Mouse (Mus musculus): ENCODE results near the gene Fam3c. TPM values are rescaled to one million over a fixed set of nuclear protein-coding genes. Genes with fewer than 3 reads are reported as not detected.

Gene Fam3c
- polyA plus RNA-seq (2015; fragmentation: Nextera tagmentation; extraction: Ambion mirVana): 98.2 and 104 TPM in 2 replicates

GRCm38 (mm10) chr6:22356086-22356507, at the start of gene Fam3c:
Gene Fam3c (minus strand): TSS chr6:22356243.
- H3K27me3 ChIP-seq (replicated peaks; ENCODE audit: control insufficient read depth, insufficient read depth, low read length): no peaks in the 10 kb centered on the region
- H3K27ac ChIP-seq (ENCODE audit: low read depth, low read length): peak within 1 kb of the TSS; percentile 85
- no peaks in the 10 kb centered on the region for H3K9me3 ChIP-seq (ENCODE audit: control insufficient read depth, low read length)
- H3K9ac ChIP-seq (ENCODE audit: low read depth, low read length): peak within 1 kb of the TSS; percentile 92
- H3K4me2 ChIP-seq (ENCODE audit: low read length): peak within 1 kb of the TSS; percentile 69
- ATAC-seq: peak; percentile 99
- H3K4me3 ChIP-seq (ENCODE audit: low read length): peak within 1 kb of the TSS; percentile 91
- H3K4me1 ChIP-seq (ENCODE audit: control insufficient read depth, insufficient read depth, low read depth, low read length): peaks cover 12% of the 10 kb centered on the region
- WGBS: 0% methylated on average over 31 of the region's 38 CpGs
- H3K36me3 ChIP-seq (ENCODE audit: control insufficient read depth, insufficient read depth, low read length): no peaks in the 10 kb centered on the region

DNA sequence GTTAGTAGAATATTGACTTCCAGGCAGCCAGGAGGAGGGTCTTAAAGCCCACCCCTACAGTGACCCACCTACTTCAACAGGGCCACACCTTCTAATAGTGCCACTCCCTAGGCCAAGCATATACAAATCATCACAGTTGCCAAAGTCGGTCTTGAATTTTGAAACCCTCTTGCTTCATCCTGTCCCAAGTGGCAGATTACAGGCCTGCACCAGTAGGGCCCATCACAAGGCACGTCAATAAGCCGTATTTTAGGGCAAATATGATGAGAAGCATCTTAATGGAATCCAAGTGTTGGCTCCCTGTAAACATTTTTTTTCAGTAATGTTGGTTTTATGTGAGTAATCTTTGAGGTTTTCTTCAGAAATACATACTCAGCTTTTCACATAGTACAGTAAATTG, 49.0 kb upstream of the Fam3c start:
- Histone ChIP-seq H3K36me3 (ENCODE audit: control insufficient read depth, insufficient read depth, low read length) (no peaks in the 10 kb centered on the region), H3K4me1 (ENCODE audit: control insufficient read depth, insufficient read depth, low read depth, low read length) (no peaks in the 10 kb centered on the region), H3K27ac (ENCODE audit: low read depth, low read length) (no peak overlapping the region), H3K9me3 (ENCODE audit: control insufficient read depth, low read length) (no peaks in the 10 kb centered on the region), H3K4me3 (ENCODE audit: low read length) (no peak overlapping the region), H3K4me2 (ENCODE audit: low read length) (no peak overlapping the region), H3K27me3 (replicated peaks; ENCODE audit: control insufficient read depth, insufficient read depth, low read length) (no peaks in the 10 kb centered on the region), H3K9ac (ENCODE audit: low read depth, low read length) (no peak overlapping the region)
- WGBS: 90% methylated on average over 3 of the region's 3 CpGs
- no peak for ATAC-seq

GRCm38 (mm10) chr6:22403736-22404135, 47.7 kb upstream of the Fam3c start:
- Histone ChIP-seq H3K36me3 (ENCODE audit: control insufficient read depth, insufficient read depth, low read length) (no peaks in the 10 kb centered on the region), H3K4me1 (ENCODE audit: control insufficient read depth, insufficient read depth, low read depth, low read length) (no peaks in the 10 kb centered on the region), H3K9ac (ENCODE audit: low read depth, low read length) (no peak overlapping the region), H3K9me3 (ENCODE audit: control insufficient read depth, low read length) (no peaks in the 10 kb centered on the region), H3K4me2 (ENCODE audit: low read length) (no peak overlapping the region), H3K27ac (ENCODE audit: low read depth, low read length) (no peak overlapping the region), H3K4me3 (ENCODE audit: low read length) (no peak overlapping the region), H3K27me3 (replicated peaks; ENCODE audit: control insufficient read depth, insufficient read depth, low read length) (no peaks in the 10 kb centered on the region)
- ATAC-seq: peak; percentile 56; the same call in 1 of the 2 replicates
- 64% methylated on average over 5 of the region's 5 CpGs for WGBS

DNA sequence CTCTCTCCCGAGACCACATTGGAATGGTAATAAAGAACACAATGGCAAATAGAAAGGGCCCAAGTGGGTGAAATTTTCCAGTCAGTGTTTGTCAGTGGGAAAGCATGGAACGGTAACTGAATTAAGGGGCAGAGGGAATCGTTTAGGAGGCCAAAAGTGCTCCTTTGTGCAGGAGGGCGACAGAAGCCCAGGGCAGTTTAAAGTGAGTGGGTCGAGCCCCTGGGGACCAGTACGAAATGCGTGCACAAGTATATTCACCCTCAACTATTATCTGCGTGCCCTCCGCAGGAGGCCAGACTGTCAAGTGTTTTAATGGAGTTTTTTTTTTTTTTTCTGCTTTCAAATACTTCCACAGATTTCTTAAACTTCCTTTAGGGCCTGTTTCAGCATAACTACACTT, 47.3 kb upstream of the Fam3c start:
- WGBS: 34% methylated on average over 9 of the region's 9 CpGs
- no peak overlapping the region for H3K9ac ChIP-seq (ENCODE audit: low read depth, low read length)
- no peaks in the 10 kb centered on the region for H3K9me3 ChIP-seq (ENCODE audit: control insufficient read depth, low read length)
- no peak for ATAC-seq
- no peak overlapping the region for H3K4me3 ChIP-seq (ENCODE audit: low read length)
- no peak overlapping the region for H3K4me2 ChIP-seq (ENCODE audit: low read length)
- H3K36me3 ChIP-seq (ENCODE audit: control insufficient read depth, insufficient read depth, low read length): no peaks in the 10 kb centered on the region
- no peaks in the 10 kb centered on the region for H3K27me3 ChIP-seq (replicated peaks; ENCODE audit: control insufficient read depth, insufficient read depth, low read length)
- H3K4me1 ChIP-seq (ENCODE audit: control insufficient read depth, insufficient read depth, low read depth, low read length): no peaks in the 10 kb centered on the region
- no peak overlapping the region for H3K27ac ChIP-seq (ENCODE audit: low read depth, low read length)

GRCm38 (mm10) chr6:22402548-22403164, 46.6 kb upstream of the Fam3c start:
- H3K27ac ChIP-seq (ENCODE audit: low read depth, low read length): no peak overlapping the region
- WGBS: 64% methylated on average over 13 of the region's 13 CpGs
- H3K9ac ChIP-seq (ENCODE audit: low read depth, low read length): no peak overlapping the region
- H3K36me3 ChIP-seq (ENCODE audit: control insufficient read depth, insufficient read depth, low read length): no peaks in the 10 kb centered on the region
- no peak for ATAC-seq
- no peak overlapping the region for H3K4me3 ChIP-seq (ENCODE audit: low read length)
- no peaks in the 10 kb centered on the region for H3K9me3 ChIP-seq (ENCODE audit: control insufficient read depth, low read length)
- no peak overlapping the region for H3K4me2 ChIP-seq (ENCODE audit: low read length)
- no peaks in the 10 kb centered on the region for H3K27me3 ChIP-seq (replicated peaks; ENCODE audit: control insufficient read depth, insufficient read depth, low read length)
- H3K4me1 ChIP-seq (ENCODE audit: control insufficient read depth, insufficient read depth, low read depth, low read length): no peaks in the 10 kb centered on the region

DNA sequence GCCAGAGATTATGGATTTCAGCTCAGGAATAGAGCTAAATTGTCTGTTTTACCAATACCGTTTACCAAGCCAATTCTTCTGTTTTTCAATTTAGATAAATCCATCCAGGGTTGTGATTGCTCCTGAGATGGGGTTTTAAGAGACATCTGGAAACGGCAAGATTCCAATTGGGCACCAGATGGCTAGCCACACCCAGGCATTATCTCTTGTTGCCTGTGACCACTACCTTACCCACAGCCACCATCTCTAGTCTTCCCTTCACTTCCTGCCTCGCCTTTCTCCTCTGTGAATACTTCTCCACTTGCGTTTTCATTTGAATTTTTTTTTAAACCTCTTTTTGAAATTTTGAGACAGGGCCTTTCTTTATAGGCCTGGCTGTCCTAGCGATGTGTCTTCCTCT, 46.0 kb upstream of the Fam3c start:
- WGBS: 85% methylated on average over 5 of the region's 5 CpGs
- Histone ChIP-seq H3K27ac (ENCODE audit: low read depth, low read length) (no peak overlapping the region), H3K4me2 (ENCODE audit: low read length) (no peak overlapping the region), H3K9ac (ENCODE audit: low read depth, low read length) (no peak overlapping the region), H3K4me1 (ENCODE audit: control insufficient read depth, insufficient read depth, low read depth, low read length) (no peaks in the 10 kb centered on the region), H3K36me3 (ENCODE audit: control insufficient read depth, insufficient read depth, low read length) (no peaks in the 10 kb centered on the region), H3K4me3 (ENCODE audit: low read length) (no peak overlapping the region), H3K9me3 (ENCODE audit: control insufficient read depth, low read length) (no peaks in the 10 kb centered on the region), H3K27me3 (replicated peaks; ENCODE audit: control insufficient read depth, insufficient read depth, low read length) (no peaks in the 10 kb centered on the region)
- no peak for ATAC-seq

DNA sequence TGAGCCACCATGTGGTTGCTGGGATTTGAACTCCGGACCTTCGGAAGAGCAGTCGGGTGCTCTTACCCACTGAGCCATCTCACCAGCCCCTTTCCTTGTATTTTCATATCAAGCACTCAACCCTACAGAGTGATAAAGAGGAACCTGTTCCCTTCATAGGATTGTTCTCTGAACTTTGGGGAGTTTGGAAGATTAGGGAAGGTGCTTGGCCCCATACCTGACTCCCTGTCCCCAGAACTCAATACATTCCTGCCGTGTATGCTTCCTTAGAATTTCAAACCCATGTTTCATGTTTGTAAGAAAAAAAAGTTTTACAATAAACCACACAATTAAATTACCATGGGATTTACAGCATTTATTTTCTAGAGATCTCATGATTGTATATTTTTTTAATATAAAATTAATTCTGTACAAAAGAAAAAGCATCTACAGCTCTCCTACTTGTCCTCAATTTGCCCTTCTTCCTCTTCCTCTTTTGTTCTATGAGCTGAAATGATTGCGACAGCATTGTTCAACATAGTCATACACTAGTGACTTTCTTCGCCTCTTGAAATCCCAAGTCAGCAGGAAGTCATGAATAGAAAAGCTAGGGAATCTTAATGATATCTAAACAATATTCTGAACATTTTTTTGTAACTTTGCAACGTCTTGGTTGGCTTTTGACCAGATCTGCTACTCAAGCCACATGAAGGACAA, 42.2 kb upstream of the Fam3c start:
- no peak overlapping the region for H3K9ac ChIP-seq (ENCODE audit: low read depth, low read length)
- no peaks in the 10 kb centered on the region for H3K36me3 ChIP-seq (ENCODE audit: control insufficient read depth, insufficient read depth, low read length)
- no peaks in the 10 kb centered on the region for H3K4me1 ChIP-seq (ENCODE audit: control insufficient read depth, insufficient read depth, low read depth, low read length)
- ATAC-seq: no peak
- H3K27ac ChIP-seq (ENCODE audit: low read depth, low read length): no peak overlapping the region
- no peak overlapping the region for H3K4me2 ChIP-seq (ENCODE audit: low read length)
- no peaks in the 10 kb centered on the region for H3K27me3 ChIP-seq (replicated peaks; ENCODE audit: control insufficient read depth, insufficient read depth, low read length)
- no peaks in the 10 kb centered on the region for H3K9me3 ChIP-seq (ENCODE audit: control insufficient read depth, low read length)
- 88% methylated on average over 7 of the region's 7 CpGs for WGBS
- no peak overlapping the region for H3K4me3 ChIP-seq (ENCODE audit: low read length)

- Histone ChIP-seq H3K27ac (ENCODE audit: low read depth, low read length) (no peak overlapping the region), H3K4me1 (ENCODE audit: control insufficient read depth, insufficient read depth, low read depth, low read length) (no peaks in the 10 kb centered on the region), H3K27me3 (replicated peaks; ENCODE audit: control insufficient read depth, insufficient read depth, low read length) (no peaks in the 10 kb centered on the region), H3K4me3 (ENCODE audit: low read length) (no peak overlapping the region), H3K4me2 (ENCODE audit: low read length) (no peak overlapping the region), H3K9ac (ENCODE audit: low read depth, low read length) (no peak overlapping the region), H3K36me3 (ENCODE audit: control insufficient read depth, insufficient read depth, low read length) (no peaks in the 10 kb centered on the region), H3K9me3 (ENCODE audit: control insufficient read depth, low read length) (no peaks in the 10 kb centered on the region)
- WGBS: 78% methylated on average over 3 of the region's 3 CpGs
- ATAC-seq: no peak
Observed at GRCm38 (mm10) chr6:22395207-22395606, 39.2 kb upstream of the Fam3c start.

DNA sequence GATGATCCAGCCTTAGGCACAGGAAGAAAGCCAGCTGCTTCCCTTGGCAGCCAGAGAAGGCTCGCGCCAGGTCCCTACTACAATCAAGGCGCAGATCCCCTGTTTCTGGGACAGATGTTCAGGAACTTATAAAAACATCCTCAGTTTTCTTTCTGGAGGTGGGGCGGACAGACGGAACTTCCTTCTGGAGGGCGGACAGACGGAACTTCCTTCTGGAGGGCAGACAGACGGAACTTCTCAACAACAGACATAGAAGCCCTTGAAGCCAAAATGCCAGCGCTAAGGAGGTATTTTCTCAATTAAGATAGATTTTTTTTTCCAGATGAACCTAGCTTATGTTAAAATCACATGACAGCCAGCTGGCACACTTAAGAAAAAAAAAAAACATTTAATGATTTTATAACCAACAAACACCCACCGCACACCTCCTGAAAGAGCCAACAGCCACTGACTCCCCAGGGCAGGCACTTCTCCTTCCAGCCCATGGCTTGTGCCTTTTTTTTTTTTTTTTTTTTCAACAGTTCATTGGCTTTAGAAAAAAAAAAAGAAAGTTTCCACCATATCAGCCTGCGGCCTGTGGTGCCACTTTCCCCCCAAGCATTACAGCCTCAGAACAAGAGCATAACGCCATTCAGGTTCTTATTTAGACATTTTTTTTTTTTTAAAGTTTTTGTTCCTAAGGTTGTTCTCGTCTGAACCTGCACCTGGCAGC, 34.8 kb upstream of the Fam3c start:
- ATAC-seq: no peak
- no peaks in the 10 kb centered on the region for H3K36me3 ChIP-seq (ENCODE audit: control insufficient read depth, insufficient read depth, low read length)
- H3K4me3 ChIP-seq (ENCODE audit: low read length): no peak overlapping the region
- 80% methylated on average over 13 of the region's 13 CpGs for WGBS
- H3K9ac ChIP-seq (ENCODE audit: low read depth, low read length): no peak overlapping the region
- peak overlapping the region; percentile 21; the same call in 1 of the 2 replicates for H3K4me2 ChIP-seq (ENCODE audit: low read length)
- no peaks in the 10 kb centered on the region for H3K9me3 ChIP-seq (ENCODE audit: control insufficient read depth, low read length)
- H3K4me1 ChIP-seq (ENCODE audit: control insufficient read depth, insufficient read depth, low read depth, low read length): no peaks in the 10 kb centered on the region
- H3K27ac ChIP-seq (ENCODE audit: low read depth, low read length): no peak overlapping the region
- H3K27me3 ChIP-seq (replicated peaks; ENCODE audit: control insufficient read depth, insufficient read depth, low read length): no peaks in the 10 kb centered on the region
